Mouse (Mus musculus) embryonic fibroblast, embryonic 13.5 days (primary cell): ENCODE results near the gene Zfp784.

ENCODE experiments used
- CTCF ChIP-seq: IDR thresholded peaks from 2 replicates; pipeline ENCODE4 v1.5.1; 2011; ENCODE audit warnings: mild to moderate bottlenecking, control low read depth, low read length, moderate library complexity, borderline replicate concordance; ENCODE audit not compliant: insufficient read depth
- POLR2A ChIP-seq: IDR thresholded peaks from 2 replicates; pipeline ENCODE4 v1.6.1; 2011; ENCODE audit warnings: low read depth, mild to moderate bottlenecking, control low read depth, low read length, moderate library complexity

GRCm38 (mm10) chr7:4988250-4988649 lies 50.0 kb downstream of the Zfp784 start:
- TF ChIP-seq CTCF (no peak), POLR2A (no peak)
